Mouse (Mus musculus): Measurements from ENCODE around the gene Rims1. TPM values are rescaled to one million over a fixed set of nuclear protein-coding genes. Genes with fewer than 3 reads are reported as not detected.

The Rims1 gene
- polyA plus RNA-seq, 1 experiment = not detected

DNA sequence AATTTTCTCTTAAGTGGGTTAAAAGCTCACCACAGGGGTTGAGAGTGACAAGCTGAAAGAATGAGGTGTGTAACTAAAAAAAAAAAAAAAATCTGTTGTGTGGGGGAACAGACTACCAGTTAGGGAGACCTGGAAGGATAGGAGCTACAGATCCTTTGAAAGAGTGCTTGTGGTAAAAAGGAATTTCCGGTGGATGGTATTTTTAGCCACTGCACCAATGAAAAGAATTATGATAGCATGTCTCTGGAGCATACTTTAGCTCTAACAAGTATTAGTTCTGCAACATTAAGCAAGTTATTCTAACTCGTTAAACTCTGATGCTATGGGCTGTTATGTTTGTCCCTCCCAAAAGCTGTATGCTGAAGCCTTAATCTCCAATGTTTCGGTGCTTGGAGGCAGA lies 192.2 kb downstream of the Rims1 start:
- no peaks in the 10 kb centered on the region for H3K4me1 ChIP-seq
- no peaks in the 10 kb centered on the region for H3K36me3 ChIP-seq (replicated peaks; ENCODE audit: low read length)
- H3K9me3 ChIP-seq = peaks cover 7% of the 10 kb centered on the region
- no peak for TF ChIP-seq FLI1 (IDR thresholded peaks at IDR 0.05; ENCODE audit: low read length)
- TF ChIP-seq GATA1 (IDR thresholded peaks at IDR 0.05; ENCODE audit: borderline replicate concordance, low read length) = no peak
- H3K27me3 ChIP-seq (replicated peaks) = no peaks in the 10 kb centered on the region
- no peak overlapping the region for H3K4me3 ChIP-seq (replicated peaks)

DNA sequence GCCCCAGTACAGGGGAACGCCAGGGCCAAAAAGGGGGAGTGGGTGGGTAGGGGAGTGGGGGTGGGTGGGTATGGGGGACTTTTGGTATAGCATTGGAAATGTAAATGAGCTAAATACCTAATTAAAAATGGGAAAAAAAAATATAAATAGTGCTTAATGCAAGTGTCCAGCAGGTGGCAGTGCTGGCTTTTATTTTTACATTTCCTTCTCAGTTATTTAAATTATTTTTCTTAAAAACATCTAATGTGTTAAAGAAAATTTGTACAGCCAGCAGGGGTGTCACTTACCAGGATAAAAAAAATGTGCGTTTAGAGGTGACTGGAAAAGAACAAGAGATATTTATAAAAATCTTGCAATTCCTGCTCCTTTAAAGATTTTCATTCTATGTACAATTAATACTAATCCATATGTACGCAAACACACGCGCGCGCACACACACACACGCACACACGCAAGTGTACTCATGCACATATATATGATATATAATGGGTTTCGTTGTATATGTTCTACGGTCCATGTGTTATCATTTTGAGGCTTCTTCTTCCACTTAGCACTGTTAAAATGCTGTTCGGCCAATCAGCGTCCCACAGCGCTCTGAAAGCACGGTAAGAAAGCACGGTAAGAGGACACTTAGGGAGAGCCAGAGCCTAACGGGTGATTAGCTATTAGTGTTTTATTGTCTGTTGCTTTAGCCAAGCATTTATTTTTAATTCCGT lies 201.3 kb downstream of the Rims1 start:
- H3K4me1 ChIP-seq = no peaks in the 10 kb centered on the region
- H3K9me3 ChIP-seq = no peaks in the 10 kb centered on the region
- TF ChIP-seq GATA1 (IDR thresholded peaks at IDR 0.05; ENCODE audit: borderline replicate concordance, low read length) (no peak), FLI1 (IDR thresholded peaks at IDR 0.05; ENCODE audit: low read length) (no peak)
- H3K4me3 ChIP-seq (replicated peaks) = no peak overlapping the region
- no peaks in the 10 kb centered on the region for H3K36me3 ChIP-seq (replicated peaks; ENCODE audit: low read length)
- no peaks in the 10 kb centered on the region for H3K27me3 ChIP-seq (replicated peaks)

DNA sequence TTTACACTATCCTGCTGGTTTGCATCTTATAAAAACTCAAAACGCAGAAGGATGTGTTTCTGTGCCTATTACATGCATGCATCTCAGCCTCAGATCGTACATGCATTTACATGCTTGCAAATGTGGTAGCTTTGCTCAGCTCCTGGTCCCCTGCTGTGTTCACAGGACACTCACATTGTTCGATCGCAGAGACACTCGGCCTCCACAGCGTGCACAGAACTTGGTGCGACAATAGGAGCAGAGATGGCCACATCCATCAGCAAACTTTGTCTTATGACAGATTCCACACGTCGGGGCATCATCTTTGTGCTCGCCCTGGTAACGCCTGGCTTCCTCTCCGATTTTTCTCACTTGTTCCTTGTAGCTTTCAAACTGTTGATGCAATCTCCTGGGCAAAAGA lies 209.6 kb downstream of the Rims1 start:
- H3K27me3 ChIP-seq (replicated peaks) = no peaks in the 10 kb centered on the region
- H3K4me3 ChIP-seq (replicated peaks) = no peak overlapping the region
- TF ChIP-seq GATA1 (IDR thresholded peaks at IDR 0.05; ENCODE audit: borderline replicate concordance, low read length) = no peak
- no peak for TF ChIP-seq FLI1 (IDR thresholded peaks at IDR 0.05; ENCODE audit: low read length)
- no peaks in the 10 kb centered on the region for H3K36me3 ChIP-seq (replicated peaks; ENCODE audit: low read length)
- no peaks in the 10 kb centered on the region for H3K4me1 ChIP-seq
- H3K9me3 ChIP-seq = no peaks in the 10 kb centered on the region

DNA sequence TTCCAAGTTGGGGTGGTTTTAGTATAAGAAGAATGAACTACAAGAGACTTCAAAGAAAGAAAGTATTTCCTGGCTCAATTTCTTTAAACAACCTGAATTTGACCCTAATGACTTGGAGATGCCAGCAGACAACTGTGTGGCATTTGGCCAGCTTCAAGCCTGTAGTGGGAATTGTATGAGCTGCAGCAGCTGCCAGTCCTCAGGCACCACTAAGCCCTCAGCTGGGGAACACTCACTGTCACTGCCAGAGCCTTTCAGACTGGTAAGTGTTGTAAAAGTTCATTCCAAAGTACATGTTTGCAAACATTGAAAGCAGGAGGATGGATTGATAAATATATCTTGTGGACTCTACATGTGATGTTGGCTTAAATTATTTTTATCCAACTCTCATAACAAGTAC lies 211.0 kb downstream of the Rims1 start:
- no peaks in the 10 kb centered on the region for H3K4me1 ChIP-seq
- H3K36me3 ChIP-seq (replicated peaks; ENCODE audit: low read length) = no peaks in the 10 kb centered on the region
- no peaks in the 10 kb centered on the region for H3K27me3 ChIP-seq (replicated peaks)
- TF ChIP-seq FLI1 (IDR thresholded peaks at IDR 0.05; ENCODE audit: low read length) = no peak
- no peak for TF ChIP-seq GATA1 (IDR thresholded peaks at IDR 0.05; ENCODE audit: borderline replicate concordance, low read length)
- H3K9me3 ChIP-seq = no peaks in the 10 kb centered on the region
- no peak overlapping the region for H3K4me3 ChIP-seq (replicated peaks)

DNA sequence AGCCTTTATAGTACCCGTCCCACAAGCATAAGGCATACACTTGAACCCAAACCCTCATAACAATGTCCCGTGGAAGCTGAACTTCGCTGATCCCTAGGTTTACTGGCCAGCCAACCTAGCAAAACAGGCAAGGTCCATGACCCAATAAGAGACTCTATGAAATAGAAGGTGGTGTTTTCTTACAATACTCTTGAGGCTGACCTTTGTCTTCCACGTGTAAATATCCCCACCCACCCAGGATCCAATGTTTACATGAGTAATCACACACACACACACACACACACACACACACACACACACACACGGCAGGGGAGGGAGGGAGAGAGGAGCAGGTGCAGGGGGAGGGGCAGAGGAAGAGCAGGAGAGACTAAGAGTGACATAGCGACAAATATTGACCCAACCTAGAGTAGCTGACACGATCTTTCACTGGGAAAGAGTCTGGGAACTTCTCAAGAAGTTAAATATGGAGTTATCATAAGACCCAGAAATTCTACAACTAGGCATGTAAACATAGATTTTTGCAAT lies 217.9 kb downstream of the Rims1 start:
- Histone ChIP-seq H3K27me3 (replicated peaks) (no peaks in the 10 kb centered on the region), H3K4me1 (no peaks in the 10 kb centered on the region), H3K4me3 (replicated peaks) (no peak overlapping the region), H3K9me3 (no peaks in the 10 kb centered on the region), H3K36me3 (replicated peaks; ENCODE audit: low read length) (no peaks in the 10 kb centered on the region)
- TF ChIP-seq GATA1 (IDR thresholded peaks at IDR 0.05; ENCODE audit: borderline replicate concordance, low read length) = no peak
- no peak for TF ChIP-seq FLI1 (IDR thresholded peaks at IDR 0.05; ENCODE audit: low read length)

DNA sequence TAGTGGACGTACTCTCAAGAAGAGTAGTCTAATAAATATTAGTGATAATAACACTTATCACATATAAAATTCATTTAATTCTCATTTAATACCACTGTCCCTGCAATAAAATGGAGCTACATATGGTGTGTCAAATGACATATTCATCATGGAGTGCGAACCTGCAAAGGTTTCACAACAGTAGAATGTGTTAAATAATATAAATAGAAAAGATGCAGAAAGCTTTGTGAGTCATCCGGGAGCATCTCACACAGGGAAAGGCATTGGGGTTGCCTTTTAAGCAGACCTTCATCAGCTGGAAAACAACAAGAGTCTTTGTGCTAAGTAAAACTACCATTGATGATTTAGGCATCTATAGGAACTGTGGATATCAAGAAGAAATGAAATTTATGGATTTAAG lies 220.2 kb downstream of the Rims1 start:
- no peak overlapping the region for H3K4me3 ChIP-seq (replicated peaks)
- no peaks in the 10 kb centered on the region for H3K36me3 ChIP-seq (replicated peaks; ENCODE audit: low read length)
- no peaks in the 10 kb centered on the region for H3K9me3 ChIP-seq
- no peak for TF ChIP-seq GATA1 (IDR thresholded peaks at IDR 0.05; ENCODE audit: borderline replicate concordance, low read length)
- H3K4me1 ChIP-seq = no peaks in the 10 kb centered on the region
- H3K27me3 ChIP-seq (replicated peaks) = no peaks in the 10 kb centered on the region

DNA sequence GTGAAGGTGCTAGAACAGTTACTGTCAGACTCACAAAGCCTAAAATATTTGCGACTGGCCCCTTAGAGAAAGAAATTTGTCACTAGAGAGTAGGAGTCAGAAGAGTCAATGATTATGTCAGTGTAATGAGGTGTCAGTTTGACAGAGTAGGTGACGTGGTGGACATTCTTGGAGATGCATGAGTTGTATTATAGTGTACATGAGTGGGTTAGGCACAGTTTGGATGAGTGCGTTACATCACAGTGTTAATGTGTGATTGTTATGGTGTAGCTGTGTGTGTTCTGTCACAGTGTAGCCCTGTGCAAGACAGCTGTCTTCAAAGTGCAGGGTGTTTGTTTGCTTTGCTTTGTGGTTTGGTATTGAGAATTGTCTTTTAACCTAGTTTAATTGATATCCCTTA lies 226.3 kb downstream of the Rims1 start:
- Histone ChIP-seq H3K4me3 (replicated peaks) (peak overlapping the region; percentile 17), H3K9me3 (no peaks in the 10 kb centered on the region), H3K36me3 (replicated peaks; ENCODE audit: low read length) (no peaks in the 10 kb centered on the region), H3K4me1 (no peaks in the 10 kb centered on the region), H3K27me3 (replicated peaks) (no peaks in the 10 kb centered on the region)
- TF ChIP-seq FLI1 (IDR thresholded peaks at IDR 0.05; ENCODE audit: low read length) = no peak
- TF ChIP-seq GATA1 (IDR thresholded peaks at IDR 0.05; ENCODE audit: borderline replicate concordance, low read length) = no peak

DNA sequence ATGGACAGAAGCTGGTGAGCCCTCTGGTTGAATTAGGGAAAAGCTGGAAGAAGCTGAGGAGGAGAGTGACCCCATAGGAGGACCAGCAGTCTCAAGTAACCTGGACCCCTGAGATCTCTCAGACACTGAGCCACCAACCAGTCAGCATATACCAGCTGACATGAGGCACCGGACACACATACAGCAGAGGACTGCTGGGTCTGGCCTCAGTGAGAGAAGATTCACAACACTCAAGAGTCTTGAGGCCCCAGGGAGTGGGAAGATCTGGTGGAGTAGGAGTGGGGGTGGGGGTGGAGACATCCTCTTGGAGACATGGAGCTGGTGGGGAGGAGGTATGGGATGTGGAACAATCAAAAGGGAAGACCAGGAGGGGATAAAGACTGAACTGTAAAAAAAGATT lies 233.1 kb downstream of the Rims1 start:
- Histone ChIP-seq H3K27me3 (replicated peaks) (no peaks in the 10 kb centered on the region), H3K4me1 (no peaks in the 10 kb centered on the region), H3K9me3 (no peaks in the 10 kb centered on the region), H3K4me3 (replicated peaks) (no peak overlapping the region), H3K36me3 (replicated peaks; ENCODE audit: low read length) (no peaks in the 10 kb centered on the region)
- TF ChIP-seq FLI1 (IDR thresholded peaks at IDR 0.05; ENCODE audit: low read length) = no peak
- no peak for TF ChIP-seq GATA1 (IDR thresholded peaks at IDR 0.05; ENCODE audit: borderline replicate concordance, low read length)

DNA sequence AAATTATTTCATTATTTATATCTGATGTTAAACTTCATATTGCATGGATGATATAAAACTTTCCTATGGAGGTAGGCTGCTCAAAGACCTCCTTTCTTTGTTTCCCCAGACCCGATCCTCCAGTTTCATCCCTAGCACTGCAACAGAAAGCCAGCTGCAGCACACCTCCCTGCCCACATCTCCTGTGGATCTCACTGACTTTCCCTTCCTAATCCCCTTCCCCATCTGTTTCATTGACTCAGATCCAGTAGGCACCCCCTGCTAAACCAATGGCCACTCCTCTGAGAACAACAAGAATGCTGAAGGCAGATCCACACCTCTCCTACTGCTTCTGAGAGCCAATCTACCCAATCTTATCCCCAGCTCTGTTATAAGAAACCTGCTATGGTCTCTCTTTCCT lies 259.5 kb downstream of the Rims1 start:
- no peaks in the 10 kb centered on the region for H3K36me3 ChIP-seq (replicated peaks; ENCODE audit: low read length)
- no peak overlapping the region for H3K4me3 ChIP-seq (replicated peaks)
- no peaks in the 10 kb centered on the region for H3K9me3 ChIP-seq
- TF ChIP-seq GATA1 (IDR thresholded peaks at IDR 0.05; ENCODE audit: borderline replicate concordance, low read length) = no peak
- TF ChIP-seq FLI1 (IDR thresholded peaks at IDR 0.05; ENCODE audit: low read length) = no peak
- H3K27me3 ChIP-seq (replicated peaks) = no peaks in the 10 kb centered on the region
- no peaks in the 10 kb centered on the region for H3K4me1 ChIP-seq

DNA sequence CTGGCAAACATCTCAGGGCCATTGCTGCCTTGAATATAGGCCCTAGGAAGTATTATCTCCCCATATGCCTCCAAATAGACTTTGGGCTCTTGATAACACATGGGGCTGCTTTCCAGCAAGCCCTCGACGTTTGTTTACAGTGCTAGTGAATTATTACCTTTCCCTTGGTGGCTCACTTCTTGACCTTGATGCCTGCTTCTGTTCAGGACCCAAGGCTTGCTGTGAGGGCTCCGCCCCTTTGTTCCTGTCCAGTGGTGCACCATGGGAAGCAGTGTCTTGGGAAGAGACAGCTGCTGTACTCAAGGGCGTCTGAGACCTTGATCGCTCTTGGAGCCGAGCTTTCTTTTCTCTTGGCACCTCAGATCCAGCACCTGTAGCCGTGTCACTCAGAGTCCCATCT lies 267.7 kb downstream of the Rims1 start:
- H3K9me3 ChIP-seq = peaks cover 8% of the 10 kb centered on the region
- TF ChIP-seq FLI1 (IDR thresholded peaks at IDR 0.05; ENCODE audit: low read length) (no peak), GATA1 (IDR thresholded peaks at IDR 0.05; ENCODE audit: borderline replicate concordance, low read length) (no peak)
- no peak overlapping the region for H3K4me3 ChIP-seq (replicated peaks)
- H3K27me3 ChIP-seq (replicated peaks) = peaks cover 14% of the 10 kb centered on the region
- peaks cover 8% of the 10 kb centered on the region for H3K4me1 ChIP-seq
- no peaks in the 10 kb centered on the region for H3K36me3 ChIP-seq (replicated peaks; ENCODE audit: low read length)
